Mouse (Mus musculus) testis, adult 2 months (tissue): ENCODE results near the gene Agpat3.

ENCODE experiments used
- CTCF ChIP-seq: fragments of 200-500 bp; IDR thresholded peaks from 2 replicates; pipeline ENCODE4 v1.5.1; 2012; ENCODE audit warnings: low read depth, mild to moderate bottlenecking, inconsistent platforms, low read length, moderate library complexity; ENCODE audit not compliant: control insufficient read depth, insufficient read depth, insufficient replicate concordance
- POLR2A ChIP-seq: fragments of 200-500 bp; IDR thresholded peaks from 2 replicates; pipeline ENCODE4 v1.6.1; 2012; ENCODE audit warnings: low read depth, mild to moderate bottlenecking, inconsistent platforms, low read length, moderate library complexity; ENCODE audit not compliant: control insufficient read depth

DNA sequence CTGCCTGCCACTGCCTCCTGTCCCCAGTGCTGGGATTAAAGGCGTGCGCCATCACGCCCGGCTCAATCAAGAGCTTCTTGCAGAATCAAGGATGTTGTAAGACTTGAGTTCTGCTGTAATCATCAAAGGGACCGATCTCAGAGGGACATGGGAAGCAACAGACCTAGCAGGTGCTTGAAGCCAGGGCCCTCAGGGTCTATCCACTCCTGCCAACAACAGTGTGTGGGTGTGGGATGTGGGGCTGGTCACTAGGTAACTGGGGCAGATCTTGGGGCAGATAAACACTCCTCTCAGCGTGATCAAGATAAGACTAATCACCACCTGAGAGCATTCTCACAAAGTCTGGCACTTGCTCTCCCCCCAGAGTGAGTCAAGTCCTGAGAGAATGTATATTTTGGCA is 19.5 kb upstream of the Agpat3 start:
- TF ChIP-seq CTCF (no peak), POLR2A (no peak)
